Comparison of ENCODE assay signal across 12 mouse cellular contexts in genomic region chr10:111559341-111560246, GRCm38 (mm10). TPM values are rescaled to one million over a fixed set of nuclear protein-coding genes. Genes with fewer than 3 reads are reported as not detected.
DNase-seq lines count a peak whose midpoint lies in the region; ATAC-seq lines count a peak whose summit lies in the region.
"Had no signal": no experiment of that assay in that cellular context is flagged by ENCODE, and none has a peak within 500 bp of the region (broad histone marks: within the 10 kb centered on the region; RNA-seq: fewer than 3 reads in every experiment).

No protein-coding gene starts in this region.

- no peak for DNase-seq in kidney, postnatal 10 days
- DNase-seq in left cerebral cortex, postnatal 10 days (ENCODE audit: extremely low spot score in 1 of 2, low spot score in 2 of 2), result no peak
- no peak for DNase-seq in layer of hippocampus, postnatal 36 days
- DNase-seq: adrenal gland, postnatal 14 days; cerebellum, postnatal 10 days; kidney, adult 11 months had no signal

- no peaks in the 10 kb centered on the region for H3K36me3 ChIP-seq in kidney, embryonic 15.5 days
- H3K36me3 ChIP-seq in stomach, embryonic 16.5 days (ENCODE audit: control insufficient read depth, insufficient read depth, low read length), result no peaks in the 10 kb centered on the region
- H3K36me3 ChIP-seq: limb, embryonic 12.5 days had no signal

- peak overlapping the region; percentile 16; the same call in 1 of the 2 replicates for H3K4me2 ChIP-seq in kidney, embryonic 15.5 days
- H3K4me2 ChIP-seq in stomach, embryonic 16.5 days (ENCODE audit: low read depth, low read length), result no peak overlapping the region
- H3K4me2 ChIP-seq: limb, embryonic 12.5 days had no signal

- H3K4me3 ChIP-seq in kidney, embryonic 15.5 days (replicated peaks), result no peak overlapping the region
- no peak overlapping the region for H3K4me3 ChIP-seq in stomach, embryonic 16.5 days (replicated peaks; ENCODE audit: low read length)
- H3K4me3 ChIP-seq: erythroblast, embryonic 14.5 days; limb, embryonic 12.5 days had no signal

- peak overlapping the region; percentile 14; the same call in 1 of the 2 replicates for H3K27ac ChIP-seq in kidney, embryonic 15.5 days
- peak overlapping the region; percentile 64 for H3K27ac ChIP-seq in stomach, embryonic 16.5 days (ENCODE audit: low read length)
- H3K27ac ChIP-seq: limb, embryonic 12.5 days had no signal

- no peak overlapping the region for H3K9ac ChIP-seq in kidney, embryonic 15.5 days
- no peak overlapping the region for H3K9ac ChIP-seq in stomach, embryonic 16.5 days (ENCODE audit: low read length)
- H3K9ac ChIP-seq: limb, embryonic 12.5 days had no signal

- WGBS in kidney, embryonic 15.5 days, result 42% methylated on average over 17 of the region's 17 CpGs
- WGBS in stomach, embryonic 16.5 days, result 45% methylated on average over 17 of the region's 17 CpGs

- no peak for ATAC-seq in kidney, embryonic 15.5 days (replicated peaks; ENCODE audit: low FRiP score)
- ATAC-seq in CD4-positive, CD25-positive, alpha-beta regulatory T cell, adult 4 months, result peak; percentile 95
- ATAC-seq in common myeloid progenitor, adult 5-6 weeks (replicated peaks; ENCODE audit: low read depth, poor library complexity, severe bottlenecking), result peak; percentile 23; the same call in 1 of the 2 replicates
- ATAC-seq in stomach, embryonic 16.5 days (ENCODE audit: insufficient read depth, low FRiP score), result peak; percentile 48

- no peaks in the 10 kb centered on the region for H3K9me3 ChIP-seq in kidney, embryonic 15.5 days (replicated peaks)
- H3K9me3 ChIP-seq in stomach, embryonic 16.5 days (replicated peaks; ENCODE audit: control insufficient read depth, low read length), result no peaks in the 10 kb centered on the region
- H3K9me3 ChIP-seq: limb, embryonic 12.5 days had no signal

- H3K4me1 ChIP-seq in kidney, embryonic 15.5 days, result peaks cover 29% of the 10 kb centered on the region
- H3K4me1 ChIP-seq in stomach, embryonic 16.5 days (ENCODE audit: control insufficient read depth, insufficient read depth, low read length), result peaks cover 26% of the 10 kb centered on the region

- intact Hi-C loops in left cerebral cortex, postnatal 10 days (cut with DNase I), result no loop called here

- no peaks in the 10 kb centered on the region for H3K27me3 ChIP-seq in kidney, embryonic 15.5 days
- no peaks in the 10 kb centered on the region for H3K27me3 ChIP-seq in stomach, embryonic 16.5 days (ENCODE audit: control insufficient read depth, insufficient read depth, low read length)
- H3K27me3 ChIP-seq: limb, embryonic 12.5 days had no signal

RNA-seq across cellular contexts. Expression of gene Phlda1, which starts 53.5 kb away (rescaled TPM):
- 38.2 and 38.6 TPM in 2 replicates for polyA plus RNA-seq in kidney, embryonic 15.5 days (2015; fragmentation: Nextera tagmentation; extraction: Ambion mirVana)
- 1 to 10 TPM; 5.8 to 9.9 TPM for polyA plus RNA-seq in CD4-positive, CD25-positive, alpha-beta regulatory T cell, adult 4 months (2017; shearing (Covaris generic))
- total RNA-seq in common myeloid progenitor, adult 5-6 weeks (2017), result 0.49 and 1.9 TPM in 2 replicates
- polyA plus RNA-seq in stomach, embryonic 16.5 days (2015; fragmentation: Nextera tagmentation; extraction: Ambion mirVana), result 44.4 and 50.7 TPM in 2 replicates
- 10 to 100 TPM; 24.4 to 28.6 TPM for total RNA-seq in left cerebral cortex, postnatal 10 days (2021)
- 10 to 100 TPM; 18.1 to 19.1 TPM for total RNA-seq in layer of hippocampus, postnatal 36 days (2021)
